Mouse (Mus musculus) heart, embryonic 11.5 days (tissue): ENCODE data around the gene Khdc4. TPM values are rescaled to one million over a fixed set of nuclear protein-coding genes. Genes with fewer than 3 reads are reported as not detected.
A peak's percentile ranks its signal among the peaks of the same experiment; 100 is the strongest.

Experiments used
- ATAC-seq: fragments of 200-750 bp; cut with Nextera tagmentation; replicated peaks from 2 replicates; pipeline ENCODE4 v1.8.0; 2017; ENCODE audit warnings: moderate library complexity; ENCODE audit not compliant: insufficient number of reproducible peaks, low FRiP score, low TSS enrichment
- H3K27ac ChIP-seq: fragments of 300-500 bp; sonication (generic); 2 replicates; pipeline ENCODE4 v1.5.1; 2014; ENCODE audit warnings: mild to moderate bottlenecking, low read depth, low read length
- H3K27me3 ChIP-seq: fragments of 300-500 bp; sonication (generic); 2 replicates; pipeline ENCODE4 v1.6.1; 2014; ENCODE audit warnings: mild to moderate bottlenecking, low read length, mixed read lengths; ENCODE audit not compliant: control insufficient read depth, insufficient read depth
- H3K36me3 ChIP-seq: fragments of 300-500 bp; sonication (generic); 2 replicates; pipeline ENCODE4 v1.6.1; 2014; ENCODE audit warnings: mild to moderate bottlenecking, low read length, moderate library complexity, mixed read lengths; ENCODE audit not compliant: control insufficient read depth, insufficient read depth
- H3K4me1 ChIP-seq: fragments of 300-500 bp; sonication (generic); 2 replicates; pipeline ENCODE4 v1.6.1; 2014; ENCODE audit warnings: low read length; ENCODE audit not compliant: control insufficient read depth, insufficient read depth
- H3K4me2 ChIP-seq: fragments of 300-500 bp; sonication (generic); 2 replicates; pipeline ENCODE4 v1.6.1; 2014; ENCODE audit warnings: mild to moderate bottlenecking, moderate library complexity
- H3K4me3 ChIP-seq: fragments of 300-500 bp; sonication (generic); 2 replicates; pipeline ENCODE4 v1.5.1; 2014; ENCODE audit warnings: low read depth, low read length
- H3K9ac ChIP-seq: fragments of 300-500 bp; sonication (generic); 2 replicates; pipeline ENCODE4 v1.6.1; 2014; ENCODE audit warnings: mild to moderate bottlenecking, low read depth, low read length, moderate library complexity
- H3K9me3 ChIP-seq: fragments of 300-500 bp; sonication (generic); replicated peaks from 2 replicates; pipeline ENCODE4 v1.6.1; 2016; ENCODE audit warnings: low read length; ENCODE audit not compliant: control insufficient read depth
- WGBS: fragments of 180-500 bp; shearing (Covaris S2); extraction: QIAGEN DNeasy Blood & Tissue Kit; methylation state at CpG from one replicate; pipeline ENCODE4 v1.1.7; 2014; ENCODE audit not compliant: insufficient replicate concordance; 5-methylcytosine and 5-hydroxymethylcytosine counted together
- polyA plus RNA-seq: library from polyadenylated mRNA; unstranded; fragments of >200 nt; fragmentation: Nextera tagmentation; extraction: Ambion mirVana; gene quantifications from 2 replicates; pipeline ENCODE4 v1.2.1, GENCODE M21; 2014

Khdc4 gene
- polyA plus RNA-seq, 1 experiment from 2014 or later, result 68.2 TPM

DNA sequence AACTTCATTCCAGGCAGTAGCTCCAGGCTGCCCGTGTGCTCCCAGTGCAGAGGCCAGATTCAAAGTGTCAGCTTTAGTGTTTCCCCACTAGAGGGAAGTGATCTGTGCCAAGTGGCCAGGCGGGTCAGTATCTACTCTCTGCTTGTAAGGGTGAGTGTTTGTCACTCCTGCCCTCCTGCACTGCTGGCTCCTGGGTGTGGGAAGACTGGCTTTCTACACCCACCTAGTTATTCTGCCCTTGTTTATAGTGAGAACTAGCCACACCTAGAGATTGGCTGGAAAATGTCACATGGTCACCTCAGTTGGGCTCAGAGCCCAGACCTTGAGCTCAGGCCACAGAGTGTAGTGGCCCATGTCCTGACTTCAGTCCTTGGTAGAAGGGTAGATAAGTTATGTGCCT lies 33.5 kb downstream of the Khdc4 start:
- Histone ChIP-seq H3K27me3 (no peaks in the 10 kb centered on the region), H3K27ac (peak overlapping the region; percentile 46), H3K4me1 (peaks cover 22% of the 10 kb centered on the region), H3K9ac (no peak overlapping the region), H3K4me2 (peak overlapping the region; percentile 73), H3K36me3 (peaks cover 21% of the 10 kb centered on the region), H3K4me3 (0 out of 2 replicates have a peak overlapping the region, but pooled peaks have one; percentile 52), H3K9me3 (0 out of 2 replicates have a peak, but pooled peaks cover 3% of the 10 kb centered on the region)
- WGBS, result 31% methylated on average over 2 of the region's 2 CpGs
- peak; percentile 79 for ATAC-seq

DNA sequence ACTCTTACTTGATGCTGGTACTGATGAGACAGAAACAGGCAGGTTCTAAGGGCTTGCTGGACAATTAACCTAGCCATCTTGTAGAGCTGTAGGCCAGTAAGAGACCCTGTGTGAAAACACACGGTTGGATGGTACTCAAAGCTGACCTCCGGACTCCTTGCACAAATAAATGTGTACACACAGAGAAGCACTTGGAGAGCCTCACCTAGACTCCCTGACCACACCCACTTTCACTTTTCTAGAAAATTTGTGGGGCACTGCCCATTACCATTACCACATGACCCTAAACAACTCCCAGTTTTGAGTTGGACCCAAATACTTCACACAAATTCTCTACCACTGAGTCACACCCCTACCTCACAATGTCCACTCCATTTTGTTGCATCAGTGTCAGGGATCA lies 51.0 kb downstream of the Khdc4 start:
- H3K27ac ChIP-seq, result no peak overlapping the region
- H3K36me3 ChIP-seq, result 0 out of 2 replicates have a peak, but pooled peaks cover 2% of the 10 kb centered on the region
- H3K9ac ChIP-seq, result no peak overlapping the region
- no peaks in the 10 kb centered on the region for H3K27me3 ChIP-seq
- H3K4me1 ChIP-seq, result no peaks in the 10 kb centered on the region
- H3K9me3 ChIP-seq, result no peaks in the 10 kb centered on the region
- WGBS, result 89% methylated on average over 2 of the region's 2 CpGs
- no peak overlapping the region for H3K4me2 ChIP-seq
- ATAC-seq, result no peak
- H3K4me3 ChIP-seq, result no peak overlapping the region

GRCm38 (mm10) chr3:88738641-88739040 lies 53.0 kb downstream of the Khdc4 start:
- 46% methylated on average over 3 of the region's 3 CpGs for WGBS
- no peaks in the 10 kb centered on the region for H3K9me3 ChIP-seq
- no peak for ATAC-seq
- no peaks in the 10 kb centered on the region for H3K27me3 ChIP-seq
- H3K36me3 ChIP-seq, result no peaks in the 10 kb centered on the region
- H3K4me1 ChIP-seq, result no peaks in the 10 kb centered on the region
- no peak overlapping the region for H3K9ac ChIP-seq
- no peak overlapping the region for H3K4me2 ChIP-seq
- H3K27ac ChIP-seq, result no peak overlapping the region
- no peak overlapping the region for H3K4me3 ChIP-seq

DNA sequence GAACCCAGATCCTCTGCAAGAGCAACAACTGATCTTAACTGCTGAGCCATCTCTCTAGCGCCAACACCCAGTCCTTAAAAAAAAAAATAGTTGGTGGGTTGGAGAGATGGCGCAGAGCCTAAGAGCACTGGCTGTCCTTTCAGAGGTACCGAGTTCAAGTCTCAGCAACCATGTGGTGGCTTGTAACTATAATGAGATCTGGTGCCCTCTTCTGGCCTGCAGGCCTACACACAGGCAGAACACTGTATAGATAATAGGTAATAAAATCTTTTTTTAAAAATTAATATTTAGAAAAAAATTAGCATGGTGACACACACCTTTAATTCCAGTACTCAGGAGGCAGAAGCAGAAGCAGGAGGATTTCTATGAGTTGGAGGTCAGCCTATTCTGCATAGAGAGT lies 54.5 kb downstream of the Khdc4 start:
- Histone ChIP-seq H3K4me2 (no peak overlapping the region), H3K27ac (no peak overlapping the region), H3K27me3 (no peaks in the 10 kb centered on the region), H3K9me3 (no peaks in the 10 kb centered on the region), H3K4me3 (no peak overlapping the region), H3K4me1 (no peaks in the 10 kb centered on the region), H3K36me3 (no peaks in the 10 kb centered on the region), H3K9ac (no peak overlapping the region)
- ATAC-seq, result no peak
- WGBS, result 91% methylated on average over 3 of the region's 3 CpGs

- Histone ChIP-seq H3K9ac (no peak overlapping the region), H3K4me3 (no peak overlapping the region), H3K4me1 (no peaks in the 10 kb centered on the region), H3K36me3 (peaks cover 15% of the 10 kb centered on the region), H3K9me3 (peaks cover 18% of the 10 kb centered on the region), H3K27ac (no peak overlapping the region), H3K4me2 (no peak overlapping the region), H3K27me3 (no peaks in the 10 kb centered on the region)
- 82% methylated on average over 9 of the region's 9 CpGs for WGBS
- ATAC-seq, result no peak
These were observed 59.9 kb downstream of the Khdc4 start for GRCm38 (mm10) chr3:88745534-88745933.

DNA sequence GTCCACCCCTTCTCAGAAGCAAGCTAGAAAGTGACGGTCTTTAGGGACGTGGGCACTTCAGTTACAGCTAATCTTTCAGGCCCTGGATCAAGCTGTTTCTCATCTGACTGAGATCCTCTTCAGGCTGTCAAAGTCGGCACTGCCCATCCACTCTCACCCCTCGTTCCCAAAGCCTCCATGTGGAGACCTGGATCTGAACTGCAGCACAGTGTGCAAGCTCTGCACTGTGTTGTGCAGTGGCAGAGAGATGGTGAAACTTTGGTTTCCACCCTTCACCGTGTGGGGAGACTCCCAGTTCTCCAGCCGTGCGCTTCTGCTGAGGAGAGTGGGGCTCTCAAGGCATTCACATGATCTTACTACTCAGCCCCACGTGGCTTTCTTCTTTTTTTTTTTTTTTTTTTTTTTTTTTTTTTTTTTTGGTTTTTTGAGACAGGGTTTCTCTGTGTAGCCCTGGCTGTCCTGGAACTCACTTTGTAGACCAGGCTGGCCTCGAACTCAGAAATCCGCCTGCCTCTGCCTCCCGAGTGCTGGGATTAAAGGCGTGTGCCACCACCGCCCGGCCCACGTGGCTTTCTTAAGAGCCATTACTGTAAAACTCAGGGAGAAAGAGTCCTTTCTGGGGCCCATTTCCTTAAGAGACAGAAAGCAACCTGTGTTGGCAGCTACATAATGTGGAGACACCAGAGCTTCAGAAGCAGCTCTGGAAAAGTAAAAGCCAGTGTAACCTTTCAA lies 60.7 kb downstream of the Khdc4 start:
- H3K9ac ChIP-seq, result no peak overlapping the region
- H3K4me1 ChIP-seq, result no peaks in the 10 kb centered on the region
- peaks cover 15% of the 10 kb centered on the region for H3K36me3 ChIP-seq
- no peak overlapping the region for H3K4me2 ChIP-seq
- no peak for ATAC-seq
- H3K27me3 ChIP-seq, result no peaks in the 10 kb centered on the region
- WGBS, result 81% methylated on average over 14 of the region's 15 CpGs
- H3K4me3 ChIP-seq, result no peak overlapping the region
- no peak overlapping the region for H3K27ac ChIP-seq
- H3K9me3 ChIP-seq, result peaks cover 18% of the 10 kb centered on the region

DNA sequence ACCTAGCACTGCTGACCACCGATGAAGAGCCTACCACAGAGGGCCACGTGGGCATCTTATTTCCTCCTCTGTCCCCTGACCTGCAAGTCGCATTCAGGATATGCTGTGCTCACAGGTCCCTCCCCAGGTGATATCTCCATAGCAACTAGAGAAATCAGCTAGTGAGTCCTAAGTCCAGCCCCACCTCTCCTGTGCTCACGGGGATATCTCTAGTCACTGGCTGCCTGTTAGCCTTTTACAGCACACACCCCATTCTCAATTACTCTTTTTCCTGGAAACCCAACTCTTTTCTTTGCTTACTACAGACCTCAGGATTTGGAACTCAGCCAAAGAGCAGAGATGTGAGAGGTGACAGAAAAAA lies 61.2 kb downstream of the Khdc4 start:
- WGBS, result 83% methylated on average over 4 of the region's 4 CpGs
- ATAC-seq, result no peak
- peaks cover 15% of the 10 kb centered on the region for H3K36me3 ChIP-seq
- H3K4me3 ChIP-seq, result no peak overlapping the region
- H3K9ac ChIP-seq, result no peak overlapping the region
- H3K27ac ChIP-seq, result no peak overlapping the region
- H3K9me3 ChIP-seq, result peaks cover 18% of the 10 kb centered on the region
- H3K27me3 ChIP-seq, result no peaks in the 10 kb centered on the region
- H3K4me1 ChIP-seq, result no peaks in the 10 kb centered on the region
- H3K4me2 ChIP-seq, result no peak overlapping the region

- Histone ChIP-seq H3K4me2 (no peak overlapping the region), H3K9ac (no peak overlapping the region), H3K36me3 (no peaks in the 10 kb centered on the region), H3K4me3 (no peak overlapping the region), H3K27me3 (no peaks in the 10 kb centered on the region), H3K27ac (no peak overlapping the region), H3K4me1 (peaks cover 13% of the 10 kb centered on the region), H3K9me3 (no peaks in the 10 kb centered on the region)
- WGBS, result 57% methylated on average over 4 of the region's 4 CpGs
- ATAC-seq, result no peak
These were observed 68.7 kb downstream of the Khdc4 start for GRCm38 (mm10) chr3:88754283-88754682.

- H3K27ac ChIP-seq, result no peak overlapping the region
- 54% methylated on average over 3 of the region's 3 CpGs for WGBS
- H3K9me3 ChIP-seq, result no peaks in the 10 kb centered on the region
- peaks cover 13% of the 10 kb centered on the region for H3K4me1 ChIP-seq
- no peaks in the 10 kb centered on the region for H3K27me3 ChIP-seq
- no peak for ATAC-seq
- H3K36me3 ChIP-seq, result 0 out of 2 replicates have a peak, but pooled peaks cover 3% of the 10 kb centered on the region
- no peak overlapping the region for H3K9ac ChIP-seq
- no peak overlapping the region for H3K4me3 ChIP-seq
- H3K4me2 ChIP-seq, result no peak overlapping the region
These were observed 69.9 kb downstream of the Khdc4 start for GRCm38 (mm10) chr3:88755541-88755940.
